Mouse (Mus musculus) midbrain, embryonic 12.5 days (tissue): ENCODE measurements around the gene Aknad1. TPM values are rescaled to one million over a fixed set of nuclear protein-coding genes. Genes with fewer than 3 reads are reported as not detected.

Experiments used
- ATAC-seq: fragments of 200-750 bp; cut with Nextera tagmentation; 2 replicates; pipeline ENCODE4 v1.8.0; 2017; ENCODE audit warnings: low read depth, moderate TSS enrichment, moderate library complexity; ENCODE audit not compliant: low FRiP score
- H3K27ac ChIP-seq: fragments of 300-500 bp; sonication (generic); replicated peaks from 2 replicates; pipeline ENCODE4 v1.5.1; 2016; ENCODE audit warnings: mild to moderate bottlenecking
- H3K27me3 ChIP-seq: fragments of 300-500 bp; sonication (generic); 2 replicates; pipeline ENCODE4 v1.6.1; 2016; ENCODE audit warnings: mild to moderate bottlenecking
- H3K36me3 ChIP-seq: fragments of 300-500 bp; sonication (generic); 2 replicates; pipeline ENCODE4 v1.6.1; 2016
- H3K4me1 ChIP-seq: fragments of 300-500 bp; sonication (generic); 2 replicates; pipeline ENCODE4 v1.6.1; 2016
- H3K4me2 ChIP-seq: fragments of 300-500 bp; sonication (generic); replicated peaks from 2 replicates; pipeline ENCODE4 v1.6.1; 2016; ENCODE audit warnings: mild to moderate bottlenecking, moderate library complexity
- H3K4me3 ChIP-seq: fragments of 300-500 bp; sonication (generic); 2 replicates; pipeline ENCODE4 v1.5.1; 2016; ENCODE audit warnings: mild to moderate bottlenecking
- H3K9ac ChIP-seq: fragments of 300-500 bp; sonication (generic); replicated peaks from 2 replicates; pipeline ENCODE4 v1.6.1; 2016; ENCODE audit warnings: mild to moderate bottlenecking, moderate library complexity
- H3K9me3 ChIP-seq: fragments of 300-500 bp; sonication (generic); 2 replicates; pipeline ENCODE4 v1.6.1; 2016; ENCODE audit warnings: mild to moderate bottlenecking
- WGBS: fragments of 180-500 bp; shearing (Covaris S2); methylation state at CpG from one replicate; pipeline ENCODE4 v1.1.7; 2016; 5-methylcytosine and 5-hydroxymethylcytosine counted together
- polyA plus RNA-seq: library from polyadenylated mRNA; unstranded; fragments of >200 nt; fragmentation: Nextera tagmentation; extraction: Ambion mirVana; gene quantifications from 2 replicates; pipeline ENCODE4 v1.2.1, GENCODE M21; 2016

Gene Aknad1
- polyA plus RNA-seq, 1 experiment from 2014 or later = 0.13 TPM

- Histone ChIP-seq H3K9me3 (no peaks in the 10 kb centered on the region), H3K36me3 (0 out of 2 replicates have a peak, but pooled peaks cover 5% of the 10 kb centered on the region), H3K27me3 (no peaks in the 10 kb centered on the region), H3K4me3 (no peak overlapping the region), H3K9ac (no peak overlapping the region), H3K4me2 (no peak overlapping the region), H3K4me1 (no peaks in the 10 kb centered on the region), H3K27ac (no peak overlapping the region)
- WGBS = 86% methylated on average over 7 of the region's 7 CpGs
- no peak for ATAC-seq
Observed at GRCm38 (mm10) chr3:108791054-108791706, 51.7 kb downstream of the Aknad1 start.

GRCm38 (mm10) chr3:108792420-108792819 is 53.0 kb downstream of the Aknad1 start:
- Histone ChIP-seq H3K36me3 (peaks cover 9% of the 10 kb centered on the region; the same call in 1 of the 2 replicates), H3K9me3 (no peaks in the 10 kb centered on the region), H3K27me3 (no peaks in the 10 kb centered on the region), H3K4me2 (no peak overlapping the region), H3K4me1 (no peaks in the 10 kb centered on the region), H3K4me3 (no peak overlapping the region), H3K9ac (no peak overlapping the region), H3K27ac (no peak overlapping the region)
- ATAC-seq = no peak

GRCm38 (mm10) chr3:108794780-108795179 is 55.3 kb downstream of the Aknad1 start:
- Histone ChIP-seq H3K36me3 (peaks cover 17% of the 10 kb centered on the region; the same call in 1 of the 2 replicates), H3K27ac (no peak overlapping the region), H3K9me3 (no peaks in the 10 kb centered on the region), H3K27me3 (no peaks in the 10 kb centered on the region), H3K4me2 (no peak overlapping the region), H3K9ac (no peak overlapping the region), H3K4me1 (no peaks in the 10 kb centered on the region), H3K4me3 (no peak overlapping the region)
- 93% methylated on average over 9 of the region's 9 CpGs for WGBS
- no peak for ATAC-seq

GRCm38 (mm10) chr3:108795554-108796299 is 56.3 kb downstream of the Aknad1 start:
- H3K9ac ChIP-seq = no peak overlapping the region
- ATAC-seq = no peak
- no peak overlapping the region for H3K4me3 ChIP-seq
- H3K27ac ChIP-seq = no peak overlapping the region
- WGBS = 90% methylated on average over 7 of the region's 7 CpGs
- H3K36me3 ChIP-seq = peaks cover 26% of the 10 kb centered on the region
- no peaks in the 10 kb centered on the region for H3K27me3 ChIP-seq
- H3K9me3 ChIP-seq = no peaks in the 10 kb centered on the region
- no peaks in the 10 kb centered on the region for H3K4me1 ChIP-seq
- H3K4me2 ChIP-seq = no peak overlapping the region

GRCm38 (mm10) chr3:108796386-108796785 is 56.9 kb downstream of the Aknad1 start:
- no peak overlapping the region for H3K27ac ChIP-seq
- H3K9ac ChIP-seq = no peak overlapping the region
- peaks cover 30% of the 10 kb centered on the region for H3K36me3 ChIP-seq
- H3K4me3 ChIP-seq = no peak overlapping the region
- no peaks in the 10 kb centered on the region for H3K9me3 ChIP-seq
- ATAC-seq = no peak
- no peaks in the 10 kb centered on the region for H3K27me3 ChIP-seq
- no peak overlapping the region for H3K4me2 ChIP-seq
- no peaks in the 10 kb centered on the region for H3K4me1 ChIP-seq
- WGBS = 89% methylated on average over 4 of the region's 4 CpGs

- no peak overlapping the region for H3K27ac ChIP-seq
- H3K9ac ChIP-seq = no peak overlapping the region
- no peak for ATAC-seq
- no peak overlapping the region for H3K4me3 ChIP-seq
- no peaks in the 10 kb centered on the region for H3K27me3 ChIP-seq
- 93% methylated on average over 6 of the region's 6 CpGs for WGBS
- H3K36me3 ChIP-seq = peaks cover 38% of the 10 kb centered on the region
- no peaks in the 10 kb centered on the region for H3K4me1 ChIP-seq
- no peaks in the 10 kb centered on the region for H3K9me3 ChIP-seq
- H3K4me2 ChIP-seq = no peak overlapping the region
Observed at GRCm38 (mm10) chr3:108797723-108798122, 58.3 kb downstream of the Aknad1 start.

- Histone ChIP-seq H3K36me3 (peaks cover 41% of the 10 kb centered on the region), H3K9ac (no peak overlapping the region)
Observed at GRCm38 (mm10) chr3:108798375-108798774, 58.9 kb downstream of the Aknad1 start.

GRCm38 (mm10) chr3:108805622-108806021 is 66.2 kb downstream of the Aknad1 start:
- H3K36me3 ChIP-seq = peaks cover 26% of the 10 kb centered on the region
- H3K9me3 ChIP-seq = no peaks in the 10 kb centered on the region
- 84% methylated on average over 5 of the region's 5 CpGs for whole genome bisulfite sequencing
- H3K27ac ChIP-seq = no peak overlapping the region
- no peak overlapping the region for H3K9ac ChIP-seq
- no peak for ATAC-seq
- H3K4me1 ChIP-seq = no peaks in the 10 kb centered on the region
- H3K4me2 ChIP-seq = no peak overlapping the region
- H3K27me3 ChIP-seq = no peaks in the 10 kb centered on the region
- no peak overlapping the region for H3K4me3 ChIP-seq

More at GRCm38 (mm10) chr3:108798375-108798774, 58.9 kb downstream of the Aknad1 start:
- H3K4me3 ChIP-seq = no peak overlapping the region
- no peak overlapping the region for H3K27ac ChIP-seq
- no peaks in the 10 kb centered on the region for H3K27me3 ChIP-seq
- no peaks in the 10 kb centered on the region for H3K9me3 ChIP-seq
- H3K4me1 ChIP-seq = no peaks in the 10 kb centered on the region
- H3K4me2 ChIP-seq = no peak overlapping the region
- 93% methylated on average over 2 of the region's 2 CpGs for WGBS
- ATAC-seq = no peak

- Histone ChIP-seq H3K4me2 (no peak overlapping the region), H3K4me1 (no peaks in the 10 kb centered on the region), H3K27me3 (no peaks in the 10 kb centered on the region), H3K36me3 (0 out of 2 replicates have a peak, but pooled peaks cover 2% of the 10 kb centered on the region), H3K4me3 (no peak overlapping the region), H3K27ac (no peak overlapping the region), H3K9ac (no peak overlapping the region), H3K9me3 (no peaks in the 10 kb centered on the region)
- no peak for ATAC-seq
- WGBS = 87% methylated on average over 4 of the region's 4 CpGs
Observed at GRCm38 (mm10) chr3:108810747-108811263, 71.3 kb downstream of the Aknad1 start.

- Histone ChIP-seq H3K36me3 (peaks cover 8% of the 10 kb centered on the region; the same call in 1 of the 2 replicates), H3K9ac (no peak overlapping the region), H3K4me3 (no peak overlapping the region), H3K27ac (no peak overlapping the region), H3K9me3 (no peaks in the 10 kb centered on the region), H3K4me2 (no peak overlapping the region), H3K4me1 (no peaks in the 10 kb centered on the region), H3K27me3 (no peaks in the 10 kb centered on the region)
- 82% methylated on average over 4 of the region's 4 CpGs for WGBS
- ATAC-seq = no peak
Observed at GRCm38 (mm10) chr3:108815631-108816030, 76.2 kb downstream of the Aknad1 start.

GRCm38 (mm10) chr3:108830493-108830892 is 91.0 kb downstream of the Aknad1 start:
- 91% methylated on average over 11 of the region's 11 CpGs for WGBS
- peaks cover 11% of the 10 kb centered on the region; the same call in 1 of the 2 replicates for H3K36me3 ChIP-seq
- no peak for ATAC-seq
- no peaks in the 10 kb centered on the region for H3K27me3 ChIP-seq
- no peak overlapping the region for H3K4me3 ChIP-seq
- H3K27ac ChIP-seq = no peak overlapping the region
- no peak overlapping the region for H3K9ac ChIP-seq
- H3K4me1 ChIP-seq = no peaks in the 10 kb centered on the region
- H3K4me2 ChIP-seq = no peak overlapping the region
- H3K9me3 ChIP-seq = no peaks in the 10 kb centered on the region

GRCm38 (mm10) chr3:108831750-108832149 is 92.3 kb downstream of the Aknad1 start:
- ATAC-seq = no peak
- Histone ChIP-seq H3K4me3 (no peak overlapping the region), H3K9me3 (no peaks in the 10 kb centered on the region), H3K27me3 (no peaks in the 10 kb centered on the region), H3K9ac (no peak overlapping the region), H3K4me2 (no peak overlapping the region), H3K36me3 (peaks cover 5% of the 10 kb centered on the region; the same call in 1 of the 2 replicates), H3K4me1 (no peaks in the 10 kb centered on the region), H3K27ac (no peak overlapping the region)
- WGBS = 93% methylated on average over 6 of the region's 6 CpGs
